Mouse (Mus musculus) heart, embryonic 14.5 days (tissue): ENCODE measurements around the gene Hsd3b1. TPM values are rescaled to one million over a fixed set of nuclear protein-coding genes. Genes with fewer than 3 reads are reported as not detected.

ENCODE experiments used
- polyA plus RNA-seq: library from polyadenylated mRNA; unstranded; fragments of >200 nt; fragmentation: Nextera tagmentation; extraction: Ambion mirVana; gene quantifications from 2 replicates; pipeline ENCODE4 v1.2.1, GENCODE M21; 2014

Hsd3b1 gene
- polyA plus RNA-seq, 1 experiment from 2014 or later: not detected

Other genes with a start within 250 kb of the Hsd3b1 start
- gene Hsd3b5, start 229.5 kb downstream of the Hsd3b1 start, polyA plus RNA-seq: not detected in 2 replicates
- not detected in 2 replicates for gene Hsd3b2, start 135.3 kb downstream of the Hsd3b1 start, polyA plus RNA-seq
- gene Hsd3b3, start 96.7 kb downstream of the Hsd3b1 start, polyA plus RNA-seq: not detected in 2 replicates
- gene Hsd3b6, start 45.4 kb downstream of the Hsd3b1 start, polyA plus RNA-seq: 5.0 and 5.7 TPM in 2 replicates
- not detected in 2 replicates for gene Hao2, start 33.4 kb upstream of the Hsd3b1 start, polyA plus RNA-seq